Mouse (Mus musculus) lung, postnatal 0 days (tissue): Measurements from ENCODE around the gene Mmd2. TPM values are rescaled to one million over a fixed set of nuclear protein-coding genes. Genes with fewer than 3 reads are reported as not detected.

Source experiments
- ATAC-seq: fragments of 200-750 bp; cut with Nextera tagmentation; 2 replicates; pipeline ENCODE4 v1.8.0; 2017; ENCODE audit warnings: moderate library complexity
- DNase-seq: peaks from one replicate; pipeline ENCODE4 v3.0.0-alpha.2; 2016; ENCODE audit warnings: low spot score
- H3K27ac ChIP-seq: fragments of 300-500 bp; sonication (generic); 2 replicates; pipeline ENCODE4 v1.5.1; 2014; ENCODE audit warnings: antibody characterized with exemption, mild to moderate bottlenecking, low read length, mixed read lengths
- H3K27me3 ChIP-seq: fragments of 300-500 bp; sonication (generic); replicated peaks from 2 replicates; pipeline ENCODE4 v1.6.1; 2014; ENCODE audit warnings: low read length, mixed read lengths; ENCODE audit not compliant: insufficient read depth
- H3K36me3 ChIP-seq: fragments of 300-500 bp; sonication (generic); 2 replicates; pipeline ENCODE4 v1.6.1; 2014; ENCODE audit warnings: low read length, mixed read lengths; ENCODE audit not compliant: insufficient read depth
- H3K4me1 ChIP-seq: fragments of 300-500 bp; sonication (generic); 2 replicates; pipeline ENCODE4 v1.6.1; 2014; ENCODE audit warnings: antibody characterized with exemption, low read depth, low read length, mixed read lengths; ENCODE audit not compliant: insufficient read depth
- H3K4me2 ChIP-seq: fragments of 300-500 bp; sonication (generic); replicated peaks from 2 replicates; pipeline ENCODE4 v1.6.1; 2014; ENCODE audit warnings: low read depth, mild to moderate bottlenecking, low read length, moderate library complexity, mixed read lengths
- H3K4me3 ChIP-seq: fragments of 300-500 bp; sonication (generic); 2 replicates; pipeline ENCODE4 v1.5.1; 2014; ENCODE audit warnings: low read depth, low read length
- H3K9ac ChIP-seq: fragments of 300-500 bp; sonication (generic); replicated peaks from 2 replicates; pipeline ENCODE4 v1.6.1; 2014; ENCODE audit warnings: low read depth, mild to moderate bottlenecking
- H3K9me3 ChIP-seq: fragments of 300-500 bp; sonication (generic); 2 replicates; pipeline ENCODE4 v1.6.1; 2016; ENCODE audit warnings: low read length, mixed read lengths
- CTCF ChIP-seq: IDR thresholded peaks from 2 replicates; pipeline ENCODE4 v1.5.1; 2016; ENCODE audit warnings: antibody characterized with exemption, mild to moderate bottlenecking
- EP300 ChIP-seq: IDR thresholded peaks from 2 replicates; pipeline ENCODE4 v1.6.1; 2016; ENCODE audit warnings: antibody characterized with exemption, mild to moderate bottlenecking, control low read depth
- WGBS: fragments of 180-500 bp; shearing (Covaris S2); extraction: QIAGEN DNeasy Blood & Tissue Kit; methylation state at CpG from one replicate; pipeline ENCODE4 v1.1.7; 2014; 5-methylcytosine and 5-hydroxymethylcytosine counted together
- polyA plus RNA-seq: library from polyadenylated mRNA; unstranded; fragments of >200 nt; fragmentation: Nextera tagmentation; extraction: Ambion mirVana; gene quantifications from 2 replicates; pipeline ENCODE4 v1.2.1, GENCODE M21; 2015

Gene Mmd2
- polyA plus RNA-seq, 1 experiment from 2014 or later = not detected

- no peak overlapping the region for H3K4me3 ChIP-seq
- H3K9ac ChIP-seq = no peak overlapping the region
- no peak for TF ChIP-seq CTCF
- TF ChIP-seq EP300 = no peak
- H3K9me3 ChIP-seq = no peaks in the 10 kb centered on the region
- H3K27ac ChIP-seq = no peak overlapping the region
- no peaks in the 10 kb centered on the region for H3K36me3 ChIP-seq
- WGBS = 68% methylated on average over 7 of the region's 7 CpGs
- no peak for DNase-seq
- ATAC-seq = no peak
- H3K27me3 ChIP-seq = no peaks in the 10 kb centered on the region
- no peak overlapping the region for H3K4me2 ChIP-seq
- H3K4me1 ChIP-seq = no peaks in the 10 kb centered on the region
Observed at GRCm38 (mm10) chr5:142576832-142577231, 31.8 kb downstream of the Mmd2 start.

GRCm38 (mm10) chr5:142574323-142575057 is 34.1 kb downstream of the Mmd2 start:
- no peak overlapping the region for H3K4me3 ChIP-seq
- H3K4me2 ChIP-seq = no peak overlapping the region
- H3K27ac ChIP-seq = no peak overlapping the region
- H3K4me1 ChIP-seq = no peaks in the 10 kb centered on the region
- H3K9ac ChIP-seq = no peak overlapping the region
- TF ChIP-seq CTCF = no peak
- no peak for TF ChIP-seq EP300
- 74% methylated on average over 8 of the region's 8 CpGs for WGBS
- no peaks in the 10 kb centered on the region for H3K9me3 ChIP-seq
- DNase-seq (no peak), ATAC-seq (no peak)
- no peaks in the 10 kb centered on the region for H3K27me3 ChIP-seq
- H3K36me3 ChIP-seq = no peaks in the 10 kb centered on the region

- ATAC-seq = no peak
- Histone ChIP-seq H3K4me2 (no peak overlapping the region), H3K4me3 (no peak overlapping the region), H3K9ac (no peak overlapping the region), H3K4me1 (no peaks in the 10 kb centered on the region), H3K27me3 (no peaks in the 10 kb centered on the region), H3K36me3 (no peaks in the 10 kb centered on the region), H3K9me3 (no peaks in the 10 kb centered on the region), H3K27ac (no peak overlapping the region)
- no peak for DNase-seq
- TF ChIP-seq EP300 = no peak
- no peak for TF ChIP-seq CTCF
- 91% methylated on average over 1 of the region's 1 CpGs for WGBS
Observed at GRCm38 (mm10) chr5:142564606-142565005, 44.0 kb downstream of the Mmd2 start.

- Histone ChIP-seq H3K36me3 (no peaks in the 10 kb centered on the region), H3K4me2 (no peak overlapping the region), H3K4me1 (no peaks in the 10 kb centered on the region), H3K4me3 (no peak overlapping the region), H3K27me3 (no peaks in the 10 kb centered on the region), H3K27ac (no peak overlapping the region), H3K9ac (no peak overlapping the region), H3K9me3 (no peaks in the 10 kb centered on the region)
- no peak for DNase-seq
- WGBS = 46% methylated on average over 7 of the region's 7 CpGs
- no peak for TF ChIP-seq CTCF
- TF ChIP-seq EP300 = no peak
- ATAC-seq = no peak
Observed at GRCm38 (mm10) chr5:142560261-142560660, 48.3 kb downstream of the Mmd2 start.

GRCm38 (mm10) chr5:142557397-142558067 is 51.1 kb downstream of the Mmd2 start:
- no peak overlapping the region for H3K9ac ChIP-seq
- DNase-seq = peak; percentile 37
- H3K27ac ChIP-seq = no peak overlapping the region
- 36% methylated on average over 7 of the region's 21 CpGs for WGBS
- H3K4me1 ChIP-seq = no peaks in the 10 kb centered on the region
- H3K9me3 ChIP-seq = no peaks in the 10 kb centered on the region
- no peak overlapping the region for H3K4me2 ChIP-seq
- TF ChIP-seq CTCF (peak; percentile 80), EP300 (no peak)
- ATAC-seq = peak; percentile 67
- H3K36me3 ChIP-seq = no peaks in the 10 kb centered on the region
- H3K27me3 ChIP-seq = no peaks in the 10 kb centered on the region
- H3K4me3 ChIP-seq = no peak overlapping the region

- Histone ChIP-seq H3K9ac (no peak overlapping the region), H3K4me1 (no peaks in the 10 kb centered on the region), H3K9me3 (no peaks in the 10 kb centered on the region), H3K4me2 (no peak overlapping the region), H3K36me3 (no peaks in the 10 kb centered on the region), H3K4me3 (no peak overlapping the region), H3K27ac (no peak overlapping the region), H3K27me3 (no peaks in the 10 kb centered on the region)
- DNase-seq (no peak), ATAC-seq (no peak)
- 88% methylated on average over 4 of the region's 4 CpGs for WGBS
- TF ChIP-seq CTCF (no peak), EP300 (no peak)
Observed at GRCm38 (mm10) chr5:142556721-142557120, 51.9 kb downstream of the Mmd2 start.
